Mouse (Mus musculus): ENCODE results near the gene Smim15. TPM values are rescaled to one million over a fixed set of nuclear protein-coding genes. Genes with fewer than 3 reads are reported as not detected.

Gene Smim15
- polyA plus RNA-seq (2015; fragmentation: Nextera tagmentation; extraction: Ambion mirVana) = 30.4 and 31.7 TPM in 2 replicates

DNA sequence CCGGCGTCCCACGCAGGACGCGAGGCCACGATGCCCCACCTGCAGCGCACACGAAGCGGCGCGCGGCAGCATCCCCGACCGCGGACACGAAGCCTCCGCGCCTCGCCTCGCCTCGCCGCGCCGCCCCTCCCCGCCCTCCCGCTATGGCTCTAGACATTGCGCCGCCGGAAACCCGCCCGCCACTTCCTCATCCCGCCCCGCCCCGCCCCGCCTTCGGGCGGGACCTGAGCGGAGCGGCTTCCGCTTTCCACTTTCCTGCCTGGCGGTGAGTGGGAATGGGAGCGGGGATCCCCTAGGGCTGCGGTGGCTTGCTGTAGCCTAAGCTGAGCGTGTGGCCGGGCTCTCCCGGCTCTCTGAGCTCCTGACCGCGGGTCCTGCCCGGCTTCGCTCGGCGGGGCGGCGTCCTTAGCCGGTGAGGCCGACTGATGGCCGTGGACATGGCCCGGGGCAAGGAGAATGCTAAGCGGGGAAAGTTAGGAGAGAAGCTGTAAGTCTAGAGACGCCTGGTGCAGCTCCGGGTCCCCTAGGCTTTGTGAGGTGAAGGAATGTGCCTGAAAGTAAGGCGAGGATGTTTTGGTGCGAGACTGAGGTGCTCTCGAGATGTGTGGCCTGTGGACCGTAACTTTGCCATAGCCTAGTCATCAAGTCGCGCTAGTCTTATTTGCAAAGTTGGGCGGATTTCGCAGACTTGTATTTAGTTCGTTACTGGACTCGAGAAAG, at the start of gene Smim15:
TSS of gene Smim15 (plus strand) at position 225 of the 720 bp plus-strand sequence.
- Histone ChIP-seq H3K9me3 (replicated peaks; ENCODE audit: control insufficient read depth, low read length) (no peaks in the 10 kb centered on the region), H3K27me3 (ENCODE audit: control insufficient read depth, insufficient read depth, low read length) (no peaks in the 10 kb centered on the region), H3K36me3 (ENCODE audit: control insufficient read depth, insufficient read depth) (peaks cover 12% of the 10 kb centered on the region), H3K9ac (ENCODE audit: low read length) (peak within 1 kb of the TSS; percentile 98), H3K27ac (ENCODE audit: low read length) (peak within 1 kb of the TSS; percentile 97), H3K4me2 (ENCODE audit: low read depth, low read length) (peak within 1 kb of the TSS; percentile 90), H3K4me3 (ENCODE audit: low read length) (peak within 1 kb of the TSS; percentile 97), H3K4me1 (ENCODE audit: control insufficient read depth, insufficient read depth, low read length) (peaks cover 12% of the 10 kb centered on the region)
- peak; percentile 96 for ATAC-seq (replicated peaks; ENCODE audit: extremely low read depth, insufficient read depth, low FRiP score)
- WGBS = under 1% methylated on average over 67 of the region's 71 CpGs

DNA sequence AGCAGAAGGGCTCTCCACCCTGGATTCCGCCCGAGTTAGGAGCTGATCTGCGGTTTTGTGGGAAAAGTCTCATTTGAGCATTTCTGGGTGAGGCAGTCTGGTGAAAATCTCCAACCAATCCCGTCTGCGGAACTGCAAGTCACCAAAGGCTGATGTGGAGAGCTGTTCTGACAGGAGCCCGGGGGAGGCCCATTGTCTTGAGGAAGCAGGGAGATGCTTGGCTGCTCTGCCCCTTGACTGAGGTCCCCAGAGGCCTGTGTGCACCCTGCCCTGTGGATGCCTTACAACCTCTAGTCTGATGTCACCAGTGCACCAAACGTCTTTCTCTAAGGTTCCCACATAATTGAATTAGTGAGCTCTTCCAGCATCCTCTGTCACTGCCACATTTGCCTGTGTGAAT, 49.0 kb upstream of the Smim15 start:
- Histone ChIP-seq H3K4me3 (ENCODE audit: low read length) (no peak overlapping the region), H3K4me2 (ENCODE audit: low read depth, low read length) (no peak overlapping the region), H3K4me1 (ENCODE audit: control insufficient read depth, insufficient read depth, low read length) (no peaks in the 10 kb centered on the region), H3K9ac (ENCODE audit: low read length) (no peak overlapping the region), H3K9me3 (replicated peaks; ENCODE audit: control insufficient read depth, low read length) (no peaks in the 10 kb centered on the region), H3K36me3 (ENCODE audit: control insufficient read depth, insufficient read depth) (no peaks in the 10 kb centered on the region), H3K27ac (ENCODE audit: low read length) (no peak overlapping the region), H3K27me3 (ENCODE audit: control insufficient read depth, insufficient read depth, low read length) (no peaks in the 10 kb centered on the region)
- no peak for ATAC-seq (replicated peaks; ENCODE audit: extremely low read depth, insufficient read depth, low FRiP score)
- WGBS = 69% methylated on average over 7 of the region's 7 CpGs

GRCm38 (mm10) chr13:107996301-107996700, 47.9 kb upstream of the Smim15 start:
- Histone ChIP-seq H3K27ac (ENCODE audit: low read length) (no peak overlapping the region), H3K36me3 (ENCODE audit: control insufficient read depth, insufficient read depth) (no peaks in the 10 kb centered on the region), H3K27me3 (ENCODE audit: control insufficient read depth, insufficient read depth, low read length) (no peaks in the 10 kb centered on the region), H3K9me3 (replicated peaks; ENCODE audit: control insufficient read depth, low read length) (no peaks in the 10 kb centered on the region), H3K9ac (ENCODE audit: low read length) (no peak overlapping the region), H3K4me1 (ENCODE audit: control insufficient read depth, insufficient read depth, low read length) (no peaks in the 10 kb centered on the region), H3K4me3 (ENCODE audit: low read length) (no peak overlapping the region), H3K4me2 (ENCODE audit: low read depth, low read length) (no peak overlapping the region)
- no peak for ATAC-seq (replicated peaks; ENCODE audit: extremely low read depth, insufficient read depth, low FRiP score)
- 82% methylated on average over 3 of the region's 3 CpGs for WGBS

DNA sequence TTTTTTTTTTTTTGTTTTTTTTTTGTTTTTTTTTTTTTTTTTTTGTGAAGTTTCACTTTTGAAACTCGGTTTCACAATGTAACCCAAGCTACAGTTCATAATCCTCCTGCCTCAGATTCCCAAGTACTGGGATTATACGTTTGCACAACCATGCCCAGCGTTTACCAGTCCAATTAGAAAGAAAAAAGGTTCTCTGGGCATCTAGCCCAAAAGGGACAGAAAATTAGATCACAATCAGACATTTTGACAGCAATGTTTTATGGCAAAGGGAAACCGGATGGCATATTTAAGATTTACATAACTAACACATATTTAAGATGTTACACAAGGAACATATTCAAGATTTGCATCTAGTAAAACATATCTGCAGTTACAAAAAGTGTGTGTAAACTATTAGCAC, 36.4 kb upstream of the Smim15 start:
- no peak overlapping the region for H3K9ac ChIP-seq (ENCODE audit: low read length)
- no peaks in the 10 kb centered on the region for H3K4me1 ChIP-seq (ENCODE audit: control insufficient read depth, insufficient read depth, low read length)
- no peaks in the 10 kb centered on the region for H3K36me3 ChIP-seq (ENCODE audit: control insufficient read depth, insufficient read depth)
- H3K4me2 ChIP-seq (ENCODE audit: low read depth, low read length) = no peak overlapping the region
- peaks cover 3% of the 10 kb centered on the region; the same call in 1 of the 2 replicates for H3K9me3 ChIP-seq (replicated peaks; ENCODE audit: control insufficient read depth, low read length)
- no peaks in the 10 kb centered on the region for H3K27me3 ChIP-seq (ENCODE audit: control insufficient read depth, insufficient read depth, low read length)
- WGBS = 80% methylated on average over 4 of the region's 4 CpGs
- no peak overlapping the region for H3K27ac ChIP-seq (ENCODE audit: low read length)
- no peak overlapping the region for H3K4me3 ChIP-seq (ENCODE audit: low read length)
- ATAC-seq (replicated peaks; ENCODE audit: extremely low read depth, insufficient read depth, low FRiP score) = no peak

DNA sequence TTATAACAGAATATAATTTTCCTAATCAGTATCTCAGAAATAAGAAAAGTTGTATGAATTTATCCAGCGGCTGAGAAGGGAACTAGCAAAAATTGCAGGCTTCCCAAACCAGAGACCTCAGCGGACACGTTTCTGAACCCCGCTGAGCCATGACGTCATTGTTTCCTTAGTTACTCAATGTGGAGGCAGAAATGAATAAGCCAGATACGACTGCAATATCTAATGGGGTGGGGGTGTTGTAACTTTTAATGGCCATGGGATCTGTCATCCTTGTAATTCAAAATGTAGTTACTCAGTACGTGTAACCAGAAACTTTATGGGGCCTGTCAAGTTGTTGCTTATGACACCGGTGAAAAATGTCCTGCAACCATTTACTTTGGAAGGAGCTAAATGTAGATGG, 31.1 kb upstream of the Smim15 start:
- WGBS = 83% methylated on average over 8 of the region's 8 CpGs
- Histone ChIP-seq H3K9ac (ENCODE audit: low read length) (no peak overlapping the region), H3K4me3 (ENCODE audit: low read length) (no peak overlapping the region), H3K27me3 (ENCODE audit: control insufficient read depth, insufficient read depth, low read length) (no peaks in the 10 kb centered on the region), H3K4me1 (ENCODE audit: control insufficient read depth, insufficient read depth, low read length) (no peaks in the 10 kb centered on the region), H3K4me2 (ENCODE audit: low read depth, low read length) (no peak overlapping the region), H3K36me3 (ENCODE audit: control insufficient read depth, insufficient read depth) (no peaks in the 10 kb centered on the region), H3K27ac (ENCODE audit: low read length) (no peak overlapping the region), H3K9me3 (replicated peaks; ENCODE audit: control insufficient read depth, low read length) (peaks cover 3% of the 10 kb centered on the region; the same call in 1 of the 2 replicates)
- ATAC-seq (replicated peaks; ENCODE audit: extremely low read depth, insufficient read depth, low FRiP score) = no peak

DNA sequence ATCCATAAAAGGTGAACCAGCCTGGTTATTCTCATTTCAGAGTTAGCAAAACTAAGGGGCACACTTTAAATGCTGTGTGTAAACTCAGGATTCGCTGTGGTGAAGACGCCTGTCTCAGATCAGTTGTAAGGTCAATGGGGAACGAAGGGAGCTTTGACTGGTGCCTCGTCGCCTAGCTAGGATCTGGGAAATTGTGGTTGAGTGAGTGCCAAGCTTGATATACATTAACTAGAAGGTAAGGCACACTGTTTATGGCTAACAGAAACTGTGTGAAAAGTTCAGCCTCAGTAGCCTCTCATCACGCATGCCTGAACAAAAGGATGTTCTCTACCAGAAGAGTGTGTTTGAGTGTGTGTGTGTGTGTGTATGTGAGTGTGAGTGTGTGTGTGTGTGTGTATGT, 30.4 kb upstream of the Smim15 start:
- 82% methylated on average over 6 of the region's 6 CpGs for WGBS
- no peak for ATAC-seq (replicated peaks; ENCODE audit: extremely low read depth, insufficient read depth, low FRiP score)
- no peak overlapping the region for H3K9ac ChIP-seq (ENCODE audit: low read length)
- H3K27me3 ChIP-seq (ENCODE audit: control insufficient read depth, insufficient read depth, low read length) = no peaks in the 10 kb centered on the region
- H3K36me3 ChIP-seq (ENCODE audit: control insufficient read depth, insufficient read depth) = no peaks in the 10 kb centered on the region
- no peak overlapping the region for H3K27ac ChIP-seq (ENCODE audit: low read length)
- no peaks in the 10 kb centered on the region for H3K4me1 ChIP-seq (ENCODE audit: control insufficient read depth, insufficient read depth, low read length)
- no peak overlapping the region for H3K4me3 ChIP-seq (ENCODE audit: low read length)
- H3K9me3 ChIP-seq (replicated peaks; ENCODE audit: control insufficient read depth, low read length) = no peaks in the 10 kb centered on the region
- H3K4me2 ChIP-seq (ENCODE audit: low read depth, low read length) = no peak overlapping the region

DNA sequence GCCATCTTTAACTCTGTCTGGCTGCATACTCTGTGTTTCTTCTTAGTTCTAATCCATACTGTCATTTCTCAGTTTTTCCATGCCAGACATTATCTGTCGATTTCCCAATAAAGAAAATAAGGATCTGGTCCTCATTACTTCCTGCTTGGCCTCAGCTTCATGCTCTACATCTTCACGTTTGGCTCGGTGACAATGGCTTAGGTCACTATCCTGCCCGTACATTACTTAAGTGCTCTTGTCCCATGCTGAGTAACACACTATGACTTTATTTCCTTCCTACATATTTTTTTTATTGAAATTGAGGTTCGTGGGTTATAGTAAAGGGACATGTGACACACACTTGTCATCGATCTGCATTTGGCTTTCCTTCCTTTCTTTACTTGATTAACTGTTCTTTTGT, 29.1 kb upstream of the Smim15 start:
- H3K9ac ChIP-seq (ENCODE audit: low read length) = no peak overlapping the region
- H3K9me3 ChIP-seq (replicated peaks; ENCODE audit: control insufficient read depth, low read length) = no peaks in the 10 kb centered on the region
- ATAC-seq (replicated peaks; ENCODE audit: extremely low read depth, insufficient read depth, low FRiP score) = no peak
- no peak overlapping the region for H3K4me2 ChIP-seq (ENCODE audit: low read depth, low read length)
- WGBS = 67% methylated on average over 6 of the region's 6 CpGs
- H3K4me1 ChIP-seq (ENCODE audit: control insufficient read depth, insufficient read depth, low read length) = no peaks in the 10 kb centered on the region
- H3K27me3 ChIP-seq (ENCODE audit: control insufficient read depth, insufficient read depth, low read length) = no peaks in the 10 kb centered on the region
- no peaks in the 10 kb centered on the region for H3K36me3 ChIP-seq (ENCODE audit: control insufficient read depth, insufficient read depth)
- H3K27ac ChIP-seq (ENCODE audit: low read length) = no peak overlapping the region
- no peak overlapping the region for H3K4me3 ChIP-seq (ENCODE audit: low read length)

- H3K9ac ChIP-seq (ENCODE audit: low read length) = no peak overlapping the region
- H3K36me3 ChIP-seq (ENCODE audit: control insufficient read depth, insufficient read depth) = no peaks in the 10 kb centered on the region
- no peak for ATAC-seq (replicated peaks; ENCODE audit: extremely low read depth, insufficient read depth, low FRiP score)
- H3K4me2 ChIP-seq (ENCODE audit: low read depth, low read length) = no peak overlapping the region
- WGBS = 63% methylated on average over 6 of the region's 6 CpGs
- H3K4me3 ChIP-seq (ENCODE audit: low read length) = no peak overlapping the region
- no peak overlapping the region for H3K27ac ChIP-seq (ENCODE audit: low read length)
- no peaks in the 10 kb centered on the region for H3K4me1 ChIP-seq (ENCODE audit: control insufficient read depth, insufficient read depth, low read length)
- H3K27me3 ChIP-seq (ENCODE audit: control insufficient read depth, insufficient read depth, low read length) = no peaks in the 10 kb centered on the region
- no peaks in the 10 kb centered on the region for H3K9me3 ChIP-seq (replicated peaks; ENCODE audit: control insufficient read depth, low read length)
These were observed 26.9 kb upstream of the Smim15 start for GRCm38 (mm10) chr13:108017349-108017748.

DNA sequence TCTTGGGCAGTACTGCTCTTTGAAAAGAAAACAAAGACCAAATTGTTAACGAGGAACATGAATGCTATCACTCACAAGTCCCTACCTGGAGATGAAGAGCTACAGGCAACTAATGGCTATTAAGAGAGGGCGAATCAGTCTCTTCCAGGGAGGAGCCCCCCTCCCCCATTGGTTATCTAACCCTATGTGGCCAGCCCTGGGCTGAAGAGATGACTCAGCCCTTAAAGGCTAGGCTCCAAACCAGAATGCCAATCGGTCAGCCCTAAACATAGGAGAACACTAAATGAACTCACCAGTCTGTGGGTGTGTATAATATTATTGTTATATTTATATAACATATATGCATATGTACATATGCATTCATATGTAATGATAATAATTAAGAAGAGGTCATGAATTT, 18.4 kb upstream of the Smim15 start:
- Histone ChIP-seq H3K27me3 (ENCODE audit: control insufficient read depth, insufficient read depth, low read length) (no peaks in the 10 kb centered on the region), H3K4me1 (ENCODE audit: control insufficient read depth, insufficient read depth, low read length) (no peaks in the 10 kb centered on the region), H3K4me2 (ENCODE audit: low read depth, low read length) (no peak overlapping the region), H3K4me3 (ENCODE audit: low read length) (no peak overlapping the region), H3K9me3 (replicated peaks; ENCODE audit: control insufficient read depth, low read length) (no peaks in the 10 kb centered on the region), H3K9ac (ENCODE audit: low read length) (no peak overlapping the region), H3K27ac (ENCODE audit: low read length) (no peak overlapping the region), H3K36me3 (ENCODE audit: control insufficient read depth, insufficient read depth) (no peaks in the 10 kb centered on the region)
- WGBS = 51% methylated on average over 3 of the region's 3 CpGs
- no peak for ATAC-seq (replicated peaks; ENCODE audit: extremely low read depth, insufficient read depth, low FRiP score)
